Mouse (Mus musculus) midbrain, embryonic 12.5 days (tissue): ENCODE results near the gene St7l. TPM values are rescaled to one million over a fixed set of nuclear protein-coding genes. Genes with fewer than 3 reads are reported as not detected.
A peak's percentile ranks its signal among the peaks of the same experiment; 100 is the strongest.

ENCODE experiments used
- ATAC-seq: fragments of 200-750 bp; cut with Nextera tagmentation; 2 replicates; pipeline ENCODE4 v1.8.0; 2017; ENCODE audit warnings: low read depth, moderate TSS enrichment, moderate library complexity; ENCODE audit not compliant: low FRiP score
- H3K27ac ChIP-seq: fragments of 300-500 bp; sonication (generic); replicated peaks from 2 replicates; pipeline ENCODE4 v1.5.1; 2016; ENCODE audit warnings: mild to moderate bottlenecking
- H3K27me3 ChIP-seq: fragments of 300-500 bp; sonication (generic); 2 replicates; pipeline ENCODE4 v1.6.1; 2016; ENCODE audit warnings: mild to moderate bottlenecking
- H3K36me3 ChIP-seq: fragments of 300-500 bp; sonication (generic); 2 replicates; pipeline ENCODE4 v1.6.1; 2016
- H3K4me1 ChIP-seq: fragments of 300-500 bp; sonication (generic); 2 replicates; pipeline ENCODE4 v1.6.1; 2016
- H3K4me2 ChIP-seq: fragments of 300-500 bp; sonication (generic); replicated peaks from 2 replicates; pipeline ENCODE4 v1.6.1; 2016; ENCODE audit warnings: mild to moderate bottlenecking, moderate library complexity
- H3K4me3 ChIP-seq: fragments of 300-500 bp; sonication (generic); 2 replicates; pipeline ENCODE4 v1.5.1; 2016; ENCODE audit warnings: mild to moderate bottlenecking
- H3K9ac ChIP-seq: fragments of 300-500 bp; sonication (generic); replicated peaks from 2 replicates; pipeline ENCODE4 v1.6.1; 2016; ENCODE audit warnings: mild to moderate bottlenecking, moderate library complexity
- H3K9me3 ChIP-seq: fragments of 300-500 bp; sonication (generic); 2 replicates; pipeline ENCODE4 v1.6.1; 2016; ENCODE audit warnings: mild to moderate bottlenecking
- WGBS: fragments of 180-500 bp; shearing (Covaris S2); methylation state at CpG from one replicate; pipeline ENCODE4 v1.1.7; 2016; 5-methylcytosine and 5-hydroxymethylcytosine counted together
- polyA plus RNA-seq: library from polyadenylated mRNA; unstranded; fragments of >200 nt; fragmentation: Nextera tagmentation; extraction: Ambion mirVana; gene quantifications from 2 replicates; pipeline ENCODE4 v1.2.1, GENCODE M21; 2016

Gene St7l
- 40.9 and 44.5 TPM in 2 replicates for polyA plus RNA-seq

DNA sequence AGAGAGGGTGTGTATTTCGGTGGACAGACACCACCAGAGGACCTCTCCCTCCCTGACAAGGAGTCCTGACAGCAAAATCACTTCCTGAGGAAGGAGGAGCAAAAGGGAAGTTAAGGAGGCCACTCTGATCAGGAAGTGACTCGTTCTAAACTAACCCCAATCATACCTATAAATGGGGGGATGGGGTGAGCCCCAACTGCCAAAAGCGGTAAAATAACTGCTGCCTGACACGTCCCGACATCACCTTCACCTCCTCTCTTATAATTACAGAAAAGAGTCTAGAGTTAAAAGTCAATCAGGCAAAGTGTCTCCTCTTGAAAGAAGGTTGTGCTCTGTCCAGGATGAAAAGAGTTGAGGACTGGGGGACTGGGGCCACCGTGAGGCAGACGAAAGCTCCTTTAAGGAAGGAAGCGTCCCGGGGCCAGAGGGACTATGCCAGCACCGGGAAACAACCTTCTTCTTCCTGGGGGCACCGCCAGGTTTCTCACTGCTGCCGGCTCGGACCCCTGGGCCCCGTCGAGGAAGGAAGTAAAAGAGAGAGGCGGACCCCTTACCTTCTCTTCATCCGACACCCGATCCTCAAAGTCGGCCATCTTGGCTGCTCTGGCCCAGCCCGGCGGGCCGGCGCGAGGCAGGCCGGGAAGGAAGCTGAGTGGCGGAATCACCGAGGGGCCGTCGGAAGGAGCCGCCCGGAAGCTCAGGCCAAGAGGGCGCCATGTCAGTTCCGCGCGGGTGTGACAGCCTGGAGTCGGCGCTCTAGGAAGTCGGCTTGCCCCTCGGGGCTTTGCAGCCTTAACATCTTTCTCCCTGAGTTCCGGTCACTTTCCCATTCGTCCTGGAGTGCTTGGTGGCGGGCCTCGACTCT lies at the start of gene St7l, which contains the start of gene Capza1:
St7l (plus strand) TSS at position 220 of the 865 bp plus-strand sequence.
Capza1 (minus strand) TSS at position 720 of the 865 bp plus-strand sequence.
- ATAC-seq: peak; percentile 96
- Histone ChIP-seq H3K36me3 (peaks cover 7% of the 10 kb centered on the region; the same call in 1 of the 2 replicates), H3K4me1 (peaks cover 36% of the 10 kb centered on the region), H3K27me3 (no peaks in the 10 kb centered on the region), H3K9ac (peak within 1 kb of the TSS; percentile 96), H3K27ac (peak within 1 kb of the TSS; percentile 94), H3K9me3 (no peaks in the 10 kb centered on the region), H3K4me2 (peak within 1 kb of the TSS; percentile 80), H3K4me3 (peak within 1 kb of the TSS; percentile 89)
- under 1% methylated on average over 42 of the region's 43 CpGs for WGBS

GRCm38 (mm10) chr3:104814746-104815145 lies 49.1 kb upstream of the St7l start:
- H3K9me3 ChIP-seq: no peaks in the 10 kb centered on the region
- H3K9ac ChIP-seq: no peak overlapping the region
- ATAC-seq: no peak
- no peak overlapping the region for H3K4me2 ChIP-seq
- no peak overlapping the region for H3K4me3 ChIP-seq
- no peaks in the 10 kb centered on the region for H3K27me3 ChIP-seq
- WGBS: 94% methylated on average over 1 of the region's 1 CpGs
- peaks cover 17% of the 10 kb centered on the region for H3K4me1 ChIP-seq
- no peaks in the 10 kb centered on the region for H3K36me3 ChIP-seq
- H3K27ac ChIP-seq: no peak overlapping the region

DNA sequence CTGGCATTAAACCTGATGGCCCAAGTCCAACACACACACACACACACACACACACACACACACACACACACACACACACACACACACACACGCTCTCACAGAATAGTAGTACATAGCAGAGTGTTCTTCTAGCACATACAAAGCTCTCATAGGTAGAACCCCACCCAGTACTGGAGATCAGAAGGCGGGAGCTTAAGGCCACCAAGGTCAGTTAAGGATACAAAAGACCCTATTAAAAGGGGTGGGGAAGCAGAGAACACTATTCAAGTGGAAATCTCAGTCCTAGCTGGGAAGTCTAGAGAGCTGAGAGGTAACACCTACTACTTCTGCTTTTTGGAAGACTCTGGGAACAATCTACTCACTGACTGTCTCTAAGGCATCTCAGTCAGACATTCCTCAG lies 48.5 kb upstream of the St7l start:
- Histone ChIP-seq H3K36me3 (peaks cover under 1% of the 10 kb centered on the region; the same call in 1 of the 2 replicates), H3K4me3 (no peak overlapping the region), H3K9ac (no peak overlapping the region), H3K4me1 (peaks cover 17% of the 10 kb centered on the region), H3K4me2 (no peak overlapping the region), H3K27me3 (no peaks in the 10 kb centered on the region), H3K9me3 (no peaks in the 10 kb centered on the region), H3K27ac (no peak overlapping the region)
- ATAC-seq: no peak
- WGBS: 81% methylated on average over 2 of the region's 2 CpGs

DNA sequence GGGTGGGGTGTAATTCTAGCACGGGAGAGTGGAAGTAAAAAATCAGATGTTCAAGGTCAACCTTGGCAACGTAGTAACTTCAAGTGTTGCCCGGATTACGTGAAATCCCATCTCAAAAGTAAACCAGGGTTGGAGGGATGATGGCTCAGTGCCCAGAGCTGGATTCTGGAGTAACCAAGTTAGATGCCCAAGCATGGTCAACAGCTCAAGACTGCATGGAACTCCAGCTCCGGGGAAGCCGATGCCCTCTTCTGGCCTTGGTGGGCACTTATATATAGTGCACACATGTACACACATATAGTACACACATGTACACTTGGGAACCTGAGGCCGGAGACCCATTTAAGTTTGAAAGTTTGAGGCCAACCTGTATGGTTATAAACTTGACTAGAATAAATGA lies 47.7 kb upstream of the St7l start:
- no peak overlapping the region for H3K4me3 ChIP-seq
- ATAC-seq: no peak
- H3K9ac ChIP-seq: no peak overlapping the region
- no peak overlapping the region for H3K4me2 ChIP-seq
- 96% methylated on average over 7 of the region's 7 CpGs for WGBS
- H3K27me3 ChIP-seq: no peaks in the 10 kb centered on the region
- peaks cover 5% of the 10 kb centered on the region; the same call in 1 of the 2 replicates for H3K36me3 ChIP-seq
- no peak overlapping the region for H3K27ac ChIP-seq
- peaks cover 17% of the 10 kb centered on the region for H3K4me1 ChIP-seq
- no peaks in the 10 kb centered on the region for H3K9me3 ChIP-seq

GRCm38 (mm10) chr3:104817481-104817990 lies 46.3 kb upstream of the St7l start:
- Histone ChIP-seq H3K4me3 (peak overlapping the region; percentile 64), H3K27ac (peak overlapping the region; percentile 49; the same call in 1 of the 2 replicates), H3K9me3 (no peaks in the 10 kb centered on the region), H3K27me3 (no peaks in the 10 kb centered on the region), H3K4me2 (peak overlapping the region; percentile 94), H3K36me3 (peaks cover 5% of the 10 kb centered on the region; the same call in 1 of the 2 replicates), H3K4me1 (peaks cover 17% of the 10 kb centered on the region), H3K9ac (peak overlapping the region; percentile 78)
- under 1% methylated on average over 46 of the region's 46 CpGs for WGBS
- peak; percentile 78 for ATAC-seq

DNA sequence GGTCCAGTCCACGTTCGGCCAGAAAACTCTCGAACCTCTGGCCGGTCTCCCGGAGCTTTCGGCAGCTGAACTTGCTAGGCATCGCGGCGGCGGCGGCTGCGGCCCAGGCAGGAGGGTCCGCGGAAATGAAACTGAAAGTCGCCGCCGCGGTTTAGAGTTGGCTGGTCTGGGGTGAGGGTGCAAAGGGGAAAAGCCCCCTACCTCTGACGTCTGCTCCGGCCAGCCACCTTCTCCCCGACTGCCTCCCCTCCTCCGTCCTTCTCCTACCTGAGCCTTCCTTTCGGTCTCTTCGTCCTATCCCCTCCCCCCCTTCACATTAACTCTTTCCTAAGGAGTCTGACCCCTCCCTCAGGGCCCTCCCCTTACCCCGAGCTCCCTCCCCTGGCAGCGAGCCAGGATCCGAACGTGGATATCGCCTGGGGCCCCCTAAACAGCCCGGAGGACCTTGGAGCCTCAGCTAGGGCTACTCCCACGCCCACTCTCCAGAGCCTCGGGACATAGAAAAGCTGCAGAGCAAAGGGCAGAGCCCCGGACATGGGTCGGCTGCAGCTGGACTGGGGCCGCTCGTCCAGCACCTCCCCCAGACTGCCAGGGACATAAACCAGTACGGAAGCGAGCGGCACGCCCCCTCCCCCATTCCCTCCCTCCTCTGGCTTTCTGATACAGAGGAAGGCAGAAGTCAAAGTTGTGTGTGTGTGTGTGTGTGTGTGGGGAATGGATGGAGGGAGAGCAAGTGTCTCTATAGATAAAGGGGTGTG lies 45.6 kb upstream of the St7l start, which contains the start of gene Mov10:
Mov10 (minus strand) TSS at position 573 of the 758 bp plus-strand sequence.
- Histone ChIP-seq H3K4me3 (peak within 1 kb of the TSS; percentile 64), H3K27me3 (no peaks in the 10 kb centered on the region), H3K4me2 (peak within 1 kb of the TSS; percentile 94), H3K9me3 (no peaks in the 10 kb centered on the region), H3K36me3 (peaks cover 5% of the 10 kb centered on the region; the same call in 1 of the 2 replicates), H3K27ac (peak within 1 kb of the TSS; percentile 49; the same call in 1 of the 2 replicates), H3K9ac (peak within 1 kb of the TSS; percentile 78), H3K4me1 (peaks cover 17% of the 10 kb centered on the region)
- under 1% methylated on average over 40 of the region's 40 CpGs for WGBS
- ATAC-seq: peak; percentile 75

DNA sequence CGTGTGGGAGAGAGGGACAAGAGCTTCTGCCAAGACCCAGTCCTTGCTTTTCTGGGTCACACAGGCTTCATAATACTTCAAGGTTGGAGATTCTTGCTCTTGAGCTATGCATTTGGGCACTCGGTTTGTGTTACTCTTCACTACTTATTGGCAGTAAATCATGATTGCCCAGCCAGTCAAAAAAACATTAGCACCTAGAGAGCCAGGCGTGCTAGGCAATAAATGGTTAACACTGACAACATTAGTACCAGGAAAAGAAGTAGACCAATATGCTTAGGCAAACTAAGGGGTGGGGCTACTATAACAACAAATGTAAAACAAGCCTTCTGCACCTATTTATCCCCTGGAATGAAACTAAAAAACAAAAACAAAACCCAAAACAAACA lies 45.1 kb upstream of the St7l start:
- no peak for ATAC-seq
- H3K36me3 ChIP-seq: peaks cover 5% of the 10 kb centered on the region; the same call in 1 of the 2 replicates
- H3K9me3 ChIP-seq: no peaks in the 10 kb centered on the region
- WGBS: 10% methylated on average over 3 of the region's 3 CpGs
- peaks cover 17% of the 10 kb centered on the region for H3K4me1 ChIP-seq
- H3K4me3 ChIP-seq: peak overlapping the region; percentile 64
- no peak overlapping the region for H3K9ac ChIP-seq
- no peaks in the 10 kb centered on the region for H3K27me3 ChIP-seq
- no peak overlapping the region for H3K27ac ChIP-seq
- H3K4me2 ChIP-seq: peak overlapping the region; percentile 94

DNA sequence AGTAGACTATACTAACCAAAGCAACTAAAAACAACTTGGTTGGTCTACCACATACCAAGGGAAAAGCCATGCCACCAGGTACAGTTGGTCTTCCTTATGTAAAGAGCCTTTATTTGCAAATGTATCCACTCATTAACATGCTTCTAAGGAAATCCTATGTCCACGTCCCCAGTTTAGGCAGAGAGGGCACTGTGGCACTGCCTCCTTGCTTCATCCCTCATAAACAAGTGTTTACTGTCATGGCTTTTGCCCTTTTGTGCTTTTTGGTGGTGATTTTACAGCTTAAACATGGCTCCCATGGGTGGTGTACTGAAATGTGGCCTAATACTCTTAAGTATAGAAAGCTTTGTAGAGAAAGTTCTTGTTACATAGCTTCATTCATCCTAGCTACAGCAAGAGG lies 43.4 kb upstream of the St7l start:
- H3K9me3 ChIP-seq: no peaks in the 10 kb centered on the region
- H3K4me2 ChIP-seq: no peak overlapping the region
- no peak for ATAC-seq
- H3K4me3 ChIP-seq: no peak overlapping the region
- 57% methylated on average over 1 of the region's 1 CpGs for WGBS
- peaks cover 17% of the 10 kb centered on the region for H3K4me1 ChIP-seq
- H3K27ac ChIP-seq: no peak overlapping the region
- no peak overlapping the region for H3K9ac ChIP-seq
- peaks cover 9% of the 10 kb centered on the region for H3K36me3 ChIP-seq
- no peaks in the 10 kb centered on the region for H3K27me3 ChIP-seq

GRCm38 (mm10) chr3:104822413-104822812 lies 41.4 kb upstream of the St7l start:
- peaks cover 27% of the 10 kb centered on the region for H3K36me3 ChIP-seq
- no peaks in the 10 kb centered on the region for H3K27me3 ChIP-seq
- H3K4me1 ChIP-seq: peaks cover 9% of the 10 kb centered on the region
- H3K9me3 ChIP-seq: no peaks in the 10 kb centered on the region
- 93% methylated on average over 3 of the region's 3 CpGs for whole genome bisulfite sequencing
- no peak overlapping the region for H3K9ac ChIP-seq
- no peak overlapping the region for H3K4me2 ChIP-seq
- no peak for ATAC-seq
- no peak overlapping the region for H3K27ac ChIP-seq
- no peak overlapping the region for H3K4me3 ChIP-seq

DNA sequence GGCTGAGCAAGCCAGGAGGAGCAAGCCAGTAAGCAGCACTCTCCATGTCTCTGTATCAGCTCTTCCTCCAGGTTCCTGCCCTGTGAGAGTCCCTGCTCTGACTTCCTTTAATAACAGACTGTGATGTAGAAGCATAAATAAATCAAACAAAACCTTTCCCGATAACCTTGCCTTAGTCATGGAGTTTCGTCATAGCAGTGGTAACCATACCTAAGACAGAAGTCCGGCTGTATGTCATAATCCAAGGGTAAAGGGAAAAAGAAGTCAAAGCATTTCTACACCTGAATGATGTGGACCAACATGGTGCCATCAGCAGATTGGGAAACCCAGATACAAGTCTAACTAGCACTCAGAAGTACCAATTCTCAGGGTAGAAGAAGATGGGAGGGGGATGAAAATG lies 28.0 kb upstream of the St7l start:
- H3K36me3 ChIP-seq: peaks cover 44% of the 10 kb centered on the region
- no peak overlapping the region for H3K9ac ChIP-seq
- no peak overlapping the region for H3K27ac ChIP-seq
- no peaks in the 10 kb centered on the region for H3K4me1 ChIP-seq
- no peak overlapping the region for H3K4me2 ChIP-seq
- H3K27me3 ChIP-seq: no peaks in the 10 kb centered on the region
- 98% methylated on average over 3 of the region's 3 CpGs for WGBS
- no peaks in the 10 kb centered on the region for H3K9me3 ChIP-seq
- ATAC-seq: no peak
- no peak overlapping the region for H3K4me3 ChIP-seq

DNA sequence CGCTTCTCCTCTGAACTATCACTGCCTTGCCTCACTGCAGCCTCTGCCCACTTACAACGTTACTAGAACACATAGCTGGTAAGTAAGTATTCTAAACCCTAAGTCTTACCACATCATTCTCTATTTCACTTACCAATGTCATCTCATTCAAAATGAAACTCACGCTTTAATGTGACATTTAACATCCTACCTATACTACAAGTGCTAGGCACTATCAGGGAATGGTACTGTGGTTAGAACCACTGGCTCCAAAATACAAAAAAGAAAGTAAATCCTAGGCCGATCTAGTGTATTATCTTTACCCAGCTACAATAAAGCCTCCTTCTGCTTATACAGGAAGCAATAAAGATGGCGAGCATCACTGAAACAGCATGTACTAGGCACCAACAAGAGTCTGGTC lies 22.8 kb upstream of the St7l start:
- Histone ChIP-seq H3K4me3 (no peak overlapping the region), H3K27ac (no peak overlapping the region), H3K4me2 (no peak overlapping the region), H3K4me1 (no peaks in the 10 kb centered on the region), H3K36me3 (peaks cover 46% of the 10 kb centered on the region), H3K9ac (no peak overlapping the region), H3K9me3 (no peaks in the 10 kb centered on the region), H3K27me3 (no peaks in the 10 kb centered on the region)
- no peak for ATAC-seq
- 95% methylated on average over 5 of the region's 5 CpGs for WGBS
